Mouse (Mus musculus): ENCODE data around the gene Sv2b.

DNA sequence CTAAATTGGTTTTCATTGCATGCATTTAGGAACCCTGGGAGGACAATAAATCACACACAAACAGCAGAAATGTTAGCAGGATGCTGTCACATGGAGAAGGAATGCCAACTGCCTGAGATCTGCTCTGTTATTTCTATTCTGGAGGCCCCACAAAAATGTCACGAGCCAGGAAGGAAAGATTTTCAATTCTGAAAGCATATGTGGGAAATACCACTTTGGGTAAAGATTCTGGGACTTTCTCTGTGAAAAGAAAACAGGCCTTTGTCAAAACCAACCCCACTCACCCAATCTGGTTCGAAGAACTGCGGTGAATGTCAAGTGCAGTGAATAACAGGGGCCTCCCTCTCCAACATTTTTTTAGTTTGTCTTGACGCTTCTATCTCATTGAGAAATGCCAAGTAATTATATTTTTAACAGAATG lies 99.8 kb downstream of the Sv2b start:
- TF ChIP-seq EP300 (IDR thresholded peaks at IDR 0.05; ENCODE audit: low read depth) (no peak), CTCF (IDR thresholded peaks at IDR 0.05; ENCODE audit: low read depth) (no peak)

Measured in liver, embryonic 14.5 days (tissue).